Mouse (Mus musculus) intestine, postnatal 0 days (tissue): ENCODE results near the gene Klhdc4. TPM values are rescaled to one million over a fixed set of nuclear protein-coding genes. Genes with fewer than 3 reads are reported as not detected.

ENCODE experiments used
- ATAC-seq: fragments of 200-750 bp; cut with Nextera tagmentation; 2 replicates; pipeline ENCODE4 v1.8.0; 2017; ENCODE audit warnings: mild to moderate bottlenecking, moderate TSS enrichment, moderate library complexity
- H3K27ac ChIP-seq: fragments of 300-500 bp; sonication (generic); 2 replicates; pipeline ENCODE4 v1.5.1; 2014; ENCODE audit warnings: mild to moderate bottlenecking, low read depth, low read length, moderate library complexity
- H3K27me3 ChIP-seq: fragments of 300-500 bp; sonication (generic); replicated peaks from 2 replicates; pipeline ENCODE4 v1.6.1; 2014; ENCODE audit warnings: low read length, mixed read lengths; ENCODE audit not compliant: control insufficient read depth, insufficient read depth
- H3K36me3 ChIP-seq: fragments of 300-500 bp; sonication (generic); 2 replicates; pipeline ENCODE4 v1.6.1; 2014; ENCODE audit warnings: mild to moderate bottlenecking, moderate library complexity; ENCODE audit not compliant: control insufficient read depth, insufficient read depth
- H3K4me1 ChIP-seq: fragments of 300-500 bp; sonication (generic); replicated peaks from 2 replicates; pipeline ENCODE4 v1.6.1; 2014; ENCODE audit warnings: antibody characterized with exemption, low read length, mixed read lengths; ENCODE audit not compliant: control insufficient read depth, insufficient read depth
- H3K4me2 ChIP-seq: fragments of 300-500 bp; sonication (generic); replicated peaks from 2 replicates; pipeline ENCODE4 v1.6.1; 2014; ENCODE audit warnings: low read depth, mild to moderate bottlenecking, moderate library complexity
- H3K4me3 ChIP-seq: fragments of 300-500 bp; sonication (generic); 2 replicates; pipeline ENCODE4 v1.5.1; 2014; ENCODE audit warnings: low read depth, low read length
- H3K9ac ChIP-seq: fragments of 300-500 bp; sonication (generic); 2 replicates; pipeline ENCODE4 v1.6.1; 2014; ENCODE audit warnings: mild to moderate bottlenecking, low read depth, low read length
- H3K9me3 ChIP-seq: fragments of 300-500 bp; sonication (generic); 2 replicates; pipeline ENCODE4 v1.6.1; 2016; ENCODE audit warnings: mixed run types; ENCODE audit not compliant: control insufficient read depth
- CTCF ChIP-seq: sonication (generic); IDR thresholded peaks from 2 replicates; pipeline ENCODE4 v1.5.1; 2016; ENCODE audit warnings: low read depth, mild to moderate bottlenecking, control low read depth, antibody characterized with exemption, moderate library complexity
- WGBS: fragments of 180-500 bp; shearing (Covaris S2); extraction: QIAGEN DNeasy Blood & Tissue Kit; methylation state at CpG from one replicate; pipeline ENCODE4 v1.1.7; 2014; 5-methylcytosine and 5-hydroxymethylcytosine counted together
- polyA plus RNA-seq: library from polyadenylated mRNA; unstranded; fragments of >200 nt; fragmentation: Nextera tagmentation; extraction: Ambion mirVana; gene quantifications from 2 replicates; pipeline ENCODE4 v1.2.1, GENCODE M21; 2015

Klhdc4 gene
- polyA plus RNA-seq, 1 experiment from 2014 or later = 12.1 TPM

DNA sequence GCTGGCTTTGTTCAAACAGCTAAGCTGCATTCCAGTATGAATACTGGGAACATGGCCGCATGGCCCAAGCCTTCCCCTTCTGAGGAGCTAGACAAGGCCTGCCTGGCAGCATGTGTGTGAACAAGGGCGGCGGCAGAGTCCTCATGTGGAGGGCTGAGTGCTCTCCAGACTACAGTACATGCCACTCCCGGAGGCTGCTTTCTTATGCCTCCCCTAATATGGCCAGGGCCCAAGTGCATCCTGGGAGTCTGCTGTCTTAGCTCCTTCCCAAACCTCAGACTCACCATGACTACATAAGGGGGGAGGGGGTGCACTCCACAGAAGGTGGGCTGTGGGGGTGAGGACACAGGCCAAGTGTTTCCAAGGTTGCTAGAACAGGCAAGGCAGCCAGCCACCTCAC is 36.7 kb downstream of the Klhdc4 start:
- TF ChIP-seq CTCF = no peak
- Histone ChIP-seq H3K4me1 (no peaks in the 10 kb centered on the region), H3K27ac (peak overlapping the region; percentile 1; the same call in 1 of the 2 replicates), H3K9ac (no peak overlapping the region), H3K27me3 (no peaks in the 10 kb centered on the region), H3K36me3 (peaks cover 17% of the 10 kb centered on the region), H3K9me3 (no peaks in the 10 kb centered on the region), H3K4me3 (no peak overlapping the region), H3K4me2 (no peak overlapping the region)
- WGBS = 52% methylated on average over 4 of the region's 4 CpGs
- ATAC-seq = no peak

DNA sequence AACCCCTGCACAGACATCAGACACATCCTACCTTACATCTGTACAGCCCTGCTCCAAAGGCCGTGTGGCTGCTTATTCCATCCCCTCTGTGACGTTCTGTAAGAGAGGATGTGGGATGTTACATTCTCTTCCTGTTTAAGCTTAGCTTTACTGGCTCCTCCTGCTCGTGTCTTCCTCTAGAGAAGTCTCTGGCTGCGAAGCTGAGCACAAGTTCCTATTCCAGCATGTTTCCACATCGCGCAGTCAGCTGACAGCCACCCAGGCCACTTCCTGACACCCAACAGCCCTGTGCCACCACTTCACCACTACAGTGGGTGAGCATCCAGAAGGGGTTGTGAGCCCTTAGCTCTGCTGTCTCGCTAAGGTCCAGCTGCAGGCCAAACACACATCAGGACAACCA is 37.2 kb downstream of the Klhdc4 start:
- Histone ChIP-seq H3K4me2 (no peak overlapping the region), H3K36me3 (peaks cover 12% of the 10 kb centered on the region; the same call in 1 of the 2 replicates), H3K9me3 (no peaks in the 10 kb centered on the region), H3K27me3 (no peaks in the 10 kb centered on the region), H3K4me3 (no peak overlapping the region), H3K9ac (no peak overlapping the region), H3K4me1 (no peaks in the 10 kb centered on the region), H3K27ac (peak overlapping the region; percentile 1; the same call in 1 of the 2 replicates)
- TF ChIP-seq CTCF = no peak
- no peak for ATAC-seq
- 73% methylated on average over 7 of the region's 7 CpGs for whole genome bisulfite sequencing

DNA sequence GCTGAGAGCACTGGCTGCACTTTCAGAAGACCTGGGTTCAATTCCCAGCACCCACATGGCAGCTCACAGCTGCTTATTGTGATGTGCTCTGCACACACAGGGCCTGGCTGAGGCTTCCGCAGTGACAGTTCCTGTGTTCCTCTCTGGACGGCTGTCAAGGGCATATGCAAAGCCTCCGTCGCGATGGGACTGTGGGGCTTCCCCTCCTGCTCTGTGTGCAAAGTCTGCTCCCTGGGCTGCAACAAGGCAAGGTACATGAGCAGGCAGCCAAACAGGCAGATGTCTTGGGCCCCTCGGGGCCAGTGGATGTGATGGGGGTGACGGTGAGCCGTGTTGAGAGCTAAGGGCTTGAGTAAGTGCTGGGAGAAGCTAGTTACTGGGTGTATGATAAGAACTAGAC is 40.6 kb downstream of the Klhdc4 start:
- H3K27ac ChIP-seq = no peak overlapping the region
- no peak for TF ChIP-seq CTCF
- no peaks in the 10 kb centered on the region for H3K36me3 ChIP-seq
- H3K4me3 ChIP-seq = no peak overlapping the region
- no peaks in the 10 kb centered on the region for H3K4me1 ChIP-seq
- no peak for ATAC-seq
- no peak overlapping the region for H3K4me2 ChIP-seq
- no peaks in the 10 kb centered on the region for H3K9me3 ChIP-seq
- WGBS = 78% methylated on average over 8 of the region's 8 CpGs
- H3K27me3 ChIP-seq = no peaks in the 10 kb centered on the region
- no peak overlapping the region for H3K9ac ChIP-seq

DNA sequence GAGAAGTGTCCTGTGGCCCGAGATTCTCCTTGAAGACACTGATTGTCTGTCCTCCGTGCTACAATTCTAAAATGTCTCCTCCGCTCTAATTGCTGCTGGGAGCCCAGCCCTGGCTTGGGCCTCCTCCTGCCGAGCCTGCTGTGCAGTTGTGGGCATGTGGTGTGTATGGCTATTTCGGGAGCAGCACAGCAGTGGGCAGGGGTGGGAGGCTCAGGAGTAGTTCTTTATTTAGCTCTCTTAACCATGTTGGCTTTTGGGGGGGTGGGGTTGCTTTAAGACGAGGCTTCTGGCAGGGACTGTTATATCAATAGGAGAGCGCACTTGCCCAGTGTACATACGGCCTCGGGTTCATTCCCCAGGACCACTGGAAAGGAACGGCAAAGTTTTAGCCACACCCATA is 42.8 kb downstream of the Klhdc4 start:
- Histone ChIP-seq H3K4me3 (no peak overlapping the region), H3K4me1 (no peaks in the 10 kb centered on the region), H3K9ac (no peak overlapping the region), H3K27ac (no peak overlapping the region), H3K4me2 (no peak overlapping the region), H3K36me3 (no peaks in the 10 kb centered on the region), H3K27me3 (no peaks in the 10 kb centered on the region), H3K9me3 (no peaks in the 10 kb centered on the region)
- WGBS = 38% methylated on average over 10 of the region's 10 CpGs
- ATAC-seq = no peak
- no peak for TF ChIP-seq CTCF

DNA sequence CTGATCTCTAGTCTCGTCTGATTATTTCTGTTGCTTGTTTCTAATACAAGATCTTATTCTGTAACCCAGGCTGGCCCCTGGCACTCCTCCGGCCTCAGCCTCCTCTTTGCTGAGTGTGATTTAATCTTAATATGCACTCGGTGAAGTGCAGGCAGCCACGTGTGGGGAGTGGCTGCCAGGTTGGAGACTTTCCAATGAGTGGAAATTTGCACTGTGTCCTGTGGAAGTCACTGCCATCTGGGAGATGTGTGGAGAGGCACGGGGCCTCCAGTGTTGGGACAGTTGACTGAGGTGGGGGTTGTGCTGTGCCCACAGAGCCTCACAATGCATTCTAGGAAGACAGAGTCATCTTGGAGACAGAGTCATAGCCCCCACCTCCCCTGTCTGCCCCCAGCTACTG is 46.9 kb downstream of the Klhdc4 start:
- H3K36me3 ChIP-seq = no peaks in the 10 kb centered on the region
- no peaks in the 10 kb centered on the region for H3K4me1 ChIP-seq
- ATAC-seq = no peak
- no peaks in the 10 kb centered on the region for H3K27me3 ChIP-seq
- H3K9me3 ChIP-seq = no peaks in the 10 kb centered on the region
- 62% methylated on average over 5 of the region's 5 CpGs for WGBS
- H3K4me3 ChIP-seq = no peak overlapping the region
- H3K4me2 ChIP-seq = no peak overlapping the region
- H3K27ac ChIP-seq = no peak overlapping the region
- H3K9ac ChIP-seq = no peak overlapping the region
- no peak for TF ChIP-seq CTCF

DNA sequence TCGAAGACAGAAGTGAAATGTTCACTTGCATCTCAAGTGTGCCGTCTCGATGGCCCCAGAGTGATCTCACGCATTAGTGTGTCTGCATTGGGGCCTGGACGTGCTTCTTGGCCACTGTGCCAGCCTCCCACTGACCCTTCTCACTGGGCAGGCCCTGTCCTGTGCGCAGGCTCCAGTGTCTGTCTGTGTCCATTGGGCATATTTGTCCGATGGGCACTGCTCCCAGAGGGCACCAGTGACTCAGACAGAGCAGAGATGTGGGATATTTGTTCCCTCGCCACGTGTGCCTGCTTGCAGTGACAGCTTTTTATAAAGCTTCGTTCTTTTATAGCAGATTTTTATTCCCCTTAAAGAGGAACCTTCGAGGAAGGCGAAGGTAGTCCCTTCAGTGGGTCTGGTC is 55.5 kb downstream of the Klhdc4 start:
- no peaks in the 10 kb centered on the region for H3K4me1 ChIP-seq
- WGBS = 86% methylated on average over 12 of the region's 12 CpGs
- H3K36me3 ChIP-seq = no peaks in the 10 kb centered on the region
- H3K4me3 ChIP-seq = no peak overlapping the region
- no peaks in the 10 kb centered on the region for H3K27me3 ChIP-seq
- no peak overlapping the region for H3K27ac ChIP-seq
- no peak overlapping the region for H3K4me2 ChIP-seq
- no peak overlapping the region for H3K9ac ChIP-seq
- TF ChIP-seq CTCF = no peak
- no peak for ATAC-seq
- H3K9me3 ChIP-seq = no peaks in the 10 kb centered on the region
